Mouse (Mus musculus): ENCODE measurements around the gene Car10. TPM values are rescaled to one million over a fixed set of nuclear protein-coding genes. Genes with fewer than 3 reads are reported as not detected.

The Car10 gene
- polyA plus RNA-seq, 1 experiment from 2014 or later = 6.3 TPM

DNA sequence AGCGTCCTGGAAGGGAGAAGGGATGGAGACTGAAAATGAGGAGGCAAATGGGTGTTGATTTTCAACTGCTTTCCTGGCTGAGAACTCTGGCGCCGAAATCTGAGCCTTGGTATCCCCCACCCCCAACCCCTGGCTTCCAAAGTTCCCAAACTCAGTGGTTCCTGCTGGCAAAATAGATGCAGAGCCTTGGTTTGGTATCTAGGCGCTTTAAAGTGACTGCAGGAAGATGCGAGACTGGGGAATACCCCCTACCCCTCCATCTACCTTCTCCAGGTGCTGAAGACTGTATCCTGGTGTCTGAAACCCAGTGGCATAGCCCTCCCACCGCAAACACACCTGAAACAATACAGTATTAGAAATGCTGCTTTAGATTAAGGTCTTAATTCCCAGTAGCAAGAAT lies 2.8 kb downstream of the Car10 start:
- peak overlapping the region; percentile 35 for H3K4me3 ChIP-seq (ENCODE audit: low read depth, low read length)
- H3K4me2 ChIP-seq (ENCODE audit: low read length) = peak overlapping the region; percentile 84; the same call in 1 of the 2 replicates
- DNase-seq (ENCODE audit: low spot score) (no peak), ATAC-seq (no peak)
- H3K27ac ChIP-seq (ENCODE audit: low read depth, low read length) = no peak overlapping the region
- H3K27me3 ChIP-seq (replicated peaks; ENCODE audit: control insufficient read depth, insufficient read depth, low read length) = peaks cover 36% of the 10 kb centered on the region
- peaks cover 9% of the 10 kb centered on the region for H3K4me1 ChIP-seq (ENCODE audit: control insufficient read depth, insufficient read depth, low read length)
- no peak overlapping the region for H3K9ac ChIP-seq (ENCODE audit: low read length)
- H3K9me3 ChIP-seq (replicated peaks; ENCODE audit: control insufficient read depth, low read length) = no peaks in the 10 kb centered on the region
- WGBS = 3% methylated on average over 6 of the region's 6 CpGs
- H3K36me3 ChIP-seq (ENCODE audit: control insufficient read depth, insufficient read depth, low read length) = no peaks in the 10 kb centered on the region

DNA sequence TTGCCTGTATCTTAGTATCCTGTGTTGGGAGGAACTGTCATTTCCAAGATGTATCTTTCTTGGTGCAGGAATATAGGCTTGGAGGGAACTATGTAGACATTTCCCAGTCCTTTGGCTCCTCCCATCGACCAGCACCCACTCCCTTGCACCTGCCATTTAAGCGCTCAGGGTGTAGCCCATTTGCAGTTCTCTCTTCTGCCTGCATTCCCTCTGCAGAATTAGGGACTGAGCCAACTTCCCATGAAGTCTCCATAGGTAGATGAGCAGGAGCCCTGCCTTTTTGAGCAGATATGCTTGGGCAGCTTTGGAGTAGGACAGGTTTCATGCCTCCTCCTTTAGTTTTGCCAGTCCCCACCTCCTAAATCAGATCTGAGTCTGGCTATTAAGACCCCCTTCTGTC lies 3.3 kb downstream of the Car10 start:
- DNase-seq (ENCODE audit: low spot score) = no peak
- no peaks in the 10 kb centered on the region for H3K9me3 ChIP-seq (replicated peaks; ENCODE audit: control insufficient read depth, low read length)
- H3K9ac ChIP-seq (ENCODE audit: low read length) = no peak overlapping the region
- no peak overlapping the region for H3K4me3 ChIP-seq (ENCODE audit: low read depth, low read length)
- H3K27me3 ChIP-seq (replicated peaks; ENCODE audit: control insufficient read depth, insufficient read depth, low read length) = peaks cover 36% of the 10 kb centered on the region
- H3K27ac ChIP-seq (ENCODE audit: low read depth, low read length) = no peak overlapping the region
- WGBS = 7% methylated on average over 2 of the region's 2 CpGs
- peaks cover 9% of the 10 kb centered on the region for H3K4me1 ChIP-seq (ENCODE audit: control insufficient read depth, insufficient read depth, low read length)
- no peak for ATAC-seq
- H3K36me3 ChIP-seq (ENCODE audit: control insufficient read depth, insufficient read depth, low read length) = no peaks in the 10 kb centered on the region
- H3K4me2 ChIP-seq (ENCODE audit: low read length) = peak overlapping the region; percentile 84; the same call in 1 of the 2 replicates

DNA sequence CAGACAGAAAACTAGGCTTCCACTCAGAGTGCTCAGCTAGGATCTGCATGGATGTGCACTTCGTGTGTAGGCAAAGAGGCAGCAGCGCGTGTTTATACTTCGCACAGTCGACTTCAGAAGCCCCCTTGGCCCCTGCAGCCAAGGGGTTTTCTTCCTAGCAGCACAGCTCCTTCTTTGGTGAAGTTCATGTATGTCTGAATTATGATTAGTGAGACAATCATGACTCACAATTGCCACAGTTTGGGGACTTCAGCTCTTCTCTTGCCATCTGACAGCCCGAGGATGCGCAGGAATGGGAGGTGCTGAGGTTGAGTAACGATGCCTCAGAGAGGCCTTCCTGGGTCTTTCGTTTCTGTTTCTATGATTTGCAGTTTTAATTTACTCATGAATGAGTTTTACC lies 4.5 kb downstream of the Car10 start:
- Histone ChIP-seq H3K27ac (ENCODE audit: low read depth, low read length) (no peak overlapping the region), H3K27me3 (replicated peaks; ENCODE audit: control insufficient read depth, insufficient read depth, low read length) (peaks cover 36% of the 10 kb centered on the region), H3K4me1 (ENCODE audit: control insufficient read depth, insufficient read depth, low read length) (peaks cover 7% of the 10 kb centered on the region), H3K4me3 (ENCODE audit: low read depth, low read length) (no peak overlapping the region), H3K4me2 (ENCODE audit: low read length) (no peak overlapping the region), H3K9ac (ENCODE audit: low read length) (no peak overlapping the region), H3K36me3 (ENCODE audit: control insufficient read depth, insufficient read depth, low read length) (no peaks in the 10 kb centered on the region), H3K9me3 (replicated peaks; ENCODE audit: control insufficient read depth, low read length) (no peaks in the 10 kb centered on the region)
- ATAC-seq (no peak), DNase-seq (ENCODE audit: low spot score) (no peak)
- 84% methylated on average over 9 of the region's 9 CpGs for WGBS

DNA sequence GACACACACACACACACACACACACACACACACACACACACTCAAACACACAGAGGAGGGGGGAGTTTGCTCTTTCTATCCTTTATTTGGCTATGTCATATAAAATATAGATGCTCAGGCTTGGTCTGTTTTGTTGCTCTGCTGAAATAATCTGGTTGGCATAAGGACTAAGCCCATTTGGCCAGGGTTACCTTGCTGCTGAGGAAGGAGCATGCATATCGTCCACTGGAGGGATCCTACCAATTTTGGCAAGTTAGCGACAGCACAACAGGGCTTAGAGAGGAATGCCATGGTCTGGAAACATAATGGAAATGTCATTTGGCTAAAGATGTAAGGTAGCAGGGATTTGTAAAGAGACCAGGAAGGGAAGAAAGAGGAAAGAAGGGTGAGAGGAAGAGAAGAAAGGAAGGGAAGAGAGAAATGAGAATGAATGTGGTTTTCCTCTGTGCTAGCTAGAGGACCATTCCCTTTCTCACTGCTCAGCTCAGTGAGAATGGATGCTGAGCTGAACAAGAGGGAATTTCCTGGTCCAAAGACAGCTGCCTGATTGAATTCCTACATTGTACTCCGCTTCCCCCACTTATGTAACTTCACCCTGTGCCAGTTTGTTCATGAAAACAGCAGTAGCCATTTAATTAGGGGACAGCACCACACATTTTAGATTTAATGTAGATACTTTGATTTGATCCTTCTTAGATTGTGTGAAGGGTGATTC lies 5.4 kb downstream of the Car10 start:
- Histone ChIP-seq H3K4me3 (ENCODE audit: low read depth, low read length) (no peak overlapping the region), H3K27ac (ENCODE audit: low read depth, low read length) (no peak overlapping the region)
- 56% methylated on average over 3 of the region's 3 CpGs for WGBS

DNA sequence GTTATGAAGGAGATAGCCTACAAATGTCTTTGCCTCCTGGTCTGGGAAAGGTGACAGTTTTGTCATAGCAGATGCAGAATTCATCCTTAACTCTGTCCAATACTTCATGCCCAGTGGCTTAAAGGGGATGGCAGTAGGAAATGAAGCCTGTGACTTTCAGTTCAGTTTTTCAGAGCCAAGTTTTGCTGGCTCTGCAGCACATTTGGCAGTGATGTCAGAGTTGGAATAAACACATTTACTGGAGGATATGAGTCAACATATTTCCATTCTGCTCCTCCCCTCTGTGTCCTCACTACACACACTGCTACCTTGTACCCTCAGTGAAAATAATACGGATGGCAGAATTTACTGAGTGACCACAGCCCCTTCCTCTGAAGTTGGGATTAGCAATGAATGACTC lies 11.6 kb downstream of the Car10 start:
- Histone ChIP-seq H3K4me1 (ENCODE audit: control insufficient read depth, insufficient read depth, low read length) (no peaks in the 10 kb centered on the region), H3K9ac (ENCODE audit: low read length) (no peak overlapping the region), H3K27me3 (replicated peaks; ENCODE audit: control insufficient read depth, insufficient read depth, low read length) (no peaks in the 10 kb centered on the region), H3K36me3 (ENCODE audit: control insufficient read depth, insufficient read depth, low read length) (no peaks in the 10 kb centered on the region), H3K4me2 (ENCODE audit: low read length) (no peak overlapping the region), H3K9me3 (replicated peaks; ENCODE audit: control insufficient read depth, low read length) (no peaks in the 10 kb centered on the region), H3K27ac (ENCODE audit: low read depth, low read length) (no peak overlapping the region), H3K4me3 (ENCODE audit: low read depth, low read length) (no peak overlapping the region)
- WGBS = 85% methylated on average over 1 of the region's 1 CpGs
- peak; percentile 23 for DNase-seq (ENCODE audit: low spot score)
- no peak for ATAC-seq

More for the DNA sequence above, 5.4 kb downstream of the Car10 start:
- Histone ChIP-seq H3K9ac (ENCODE audit: low read length) (no peak overlapping the region), H3K36me3 (ENCODE audit: control insufficient read depth, insufficient read depth, low read length) (no peaks in the 10 kb centered on the region), H3K9me3 (replicated peaks; ENCODE audit: control insufficient read depth, low read length) (no peaks in the 10 kb centered on the region), H3K4me1 (ENCODE audit: control insufficient read depth, insufficient read depth, low read length) (peaks cover 5% of the 10 kb centered on the region), H3K27me3 (replicated peaks; ENCODE audit: control insufficient read depth, insufficient read depth, low read length) (peaks cover 31% of the 10 kb centered on the region), H3K4me2 (ENCODE audit: low read length) (no peak overlapping the region)
- DNase-seq (ENCODE audit: low spot score) (no peak), ATAC-seq (no peak)

DNA sequence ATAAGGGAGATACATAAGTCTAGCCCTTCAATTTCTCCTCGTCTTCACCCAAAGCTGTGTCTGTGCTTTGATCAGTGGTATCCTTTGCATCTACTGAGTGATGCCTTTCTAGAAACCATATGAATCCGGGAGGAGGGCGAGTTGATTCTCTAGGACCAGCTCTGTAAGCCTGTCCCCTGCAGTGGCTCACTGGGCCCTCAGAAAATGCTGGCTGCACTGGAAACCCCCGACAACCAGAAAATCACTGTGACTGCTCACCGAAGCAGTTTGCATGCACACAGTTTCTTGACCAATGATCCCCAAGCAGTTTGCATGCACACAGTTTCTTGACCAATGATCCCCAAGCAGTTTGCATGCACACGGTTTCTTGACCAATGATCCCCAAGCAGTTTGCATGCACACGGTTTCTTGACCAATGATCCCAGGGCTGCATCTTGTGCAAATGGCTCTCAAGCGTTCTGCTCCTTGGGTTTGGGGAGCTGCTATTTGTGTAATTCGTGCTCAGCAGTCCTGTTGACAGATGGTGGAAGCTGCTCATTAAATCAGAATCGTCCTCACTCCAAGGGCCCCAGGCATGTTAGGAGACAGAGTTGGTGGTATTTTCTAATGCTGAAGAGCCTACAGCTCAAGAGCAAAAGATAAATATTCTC lies 23.1 kb downstream of the Car10 start:
- ATAC-seq (no peak), DNase-seq (ENCODE audit: low spot score) (no peak)
- no peak overlapping the region for H3K4me3 ChIP-seq (ENCODE audit: low read depth, low read length)
- H3K27ac ChIP-seq (ENCODE audit: low read depth, low read length) = no peak overlapping the region
- no peaks in the 10 kb centered on the region for H3K9me3 ChIP-seq (replicated peaks; ENCODE audit: control insufficient read depth, low read length)
- H3K27me3 ChIP-seq (replicated peaks; ENCODE audit: control insufficient read depth, insufficient read depth, low read length) = no peaks in the 10 kb centered on the region
- H3K9ac ChIP-seq (ENCODE audit: low read length) = no peak overlapping the region
- 79% methylated on average over 10 of the region's 10 CpGs for WGBS
- H3K4me1 ChIP-seq (ENCODE audit: control insufficient read depth, insufficient read depth, low read length) = no peaks in the 10 kb centered on the region
- H3K4me2 ChIP-seq (ENCODE audit: low read length) = no peak overlapping the region
- no peaks in the 10 kb centered on the region for H3K36me3 ChIP-seq (ENCODE audit: control insufficient read depth, insufficient read depth, low read length)

DNA sequence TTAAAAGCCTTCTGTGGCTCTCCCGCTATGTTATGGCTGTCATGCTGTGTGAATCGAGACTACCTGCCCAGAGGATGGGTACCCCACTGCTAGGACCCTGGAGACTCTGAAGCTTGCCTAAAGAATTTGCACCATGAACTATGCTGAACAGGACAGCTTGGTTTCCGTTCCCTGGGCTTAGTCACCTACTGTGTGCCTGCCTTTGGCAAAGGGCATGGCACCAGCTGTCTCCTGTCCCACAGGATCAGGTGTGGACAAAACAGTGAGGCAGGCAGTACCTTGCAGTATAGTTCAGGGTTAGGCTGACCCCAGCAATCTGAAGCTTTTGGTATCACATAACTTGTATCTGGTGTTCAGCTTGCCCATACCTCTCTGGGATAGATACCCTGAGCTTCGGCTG lies 25.9 kb downstream of the Car10 start:
- H3K9me3 ChIP-seq (replicated peaks; ENCODE audit: control insufficient read depth, low read length) = no peaks in the 10 kb centered on the region
- H3K9ac ChIP-seq (ENCODE audit: low read length) = no peak overlapping the region
- WGBS = 73% methylated on average over 4 of the region's 4 CpGs
- DNase-seq (ENCODE audit: low spot score) (no peak), ATAC-seq (no peak)
- no peak overlapping the region for H3K4me3 ChIP-seq (ENCODE audit: low read depth, low read length)
- no peaks in the 10 kb centered on the region for H3K36me3 ChIP-seq (ENCODE audit: control insufficient read depth, insufficient read depth, low read length)
- H3K4me2 ChIP-seq (ENCODE audit: low read length) = no peak overlapping the region
- H3K4me1 ChIP-seq (ENCODE audit: control insufficient read depth, insufficient read depth, low read length) = no peaks in the 10 kb centered on the region
- no peaks in the 10 kb centered on the region for H3K27me3 ChIP-seq (replicated peaks; ENCODE audit: control insufficient read depth, insufficient read depth, low read length)
- no peak overlapping the region for H3K27ac ChIP-seq (ENCODE audit: low read depth, low read length)

DNA sequence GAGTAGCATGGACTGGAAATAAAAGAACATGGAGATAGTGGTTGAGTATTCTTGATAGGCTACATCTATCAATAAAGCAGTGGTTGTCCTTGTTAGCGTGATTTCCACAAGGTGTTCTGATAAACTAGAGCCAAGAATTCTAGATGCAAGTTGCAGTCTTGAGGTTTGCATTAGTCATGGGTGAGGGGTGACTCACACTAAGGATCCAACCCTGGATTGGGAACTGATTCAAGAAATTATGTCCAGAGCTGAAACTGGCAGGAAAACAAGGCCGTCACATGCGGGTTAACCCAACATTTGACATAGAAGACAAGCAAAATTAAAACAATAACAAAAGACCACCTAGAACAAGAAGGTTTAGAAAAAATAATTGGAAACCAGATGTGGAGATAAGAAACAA lies 28.6 kb downstream of the Car10 start:
- H3K9me3 ChIP-seq (replicated peaks; ENCODE audit: control insufficient read depth, low read length) = no peaks in the 10 kb centered on the region
- DNase-seq (ENCODE audit: low spot score) (no peak), ATAC-seq (no peak)
- no peak overlapping the region for H3K4me2 ChIP-seq (ENCODE audit: low read length)
- no peaks in the 10 kb centered on the region for H3K36me3 ChIP-seq (ENCODE audit: control insufficient read depth, insufficient read depth, low read length)
- 84% methylated on average over 3 of the region's 3 CpGs for WGBS
- no peaks in the 10 kb centered on the region for H3K4me1 ChIP-seq (ENCODE audit: control insufficient read depth, insufficient read depth, low read length)
- H3K4me3 ChIP-seq (ENCODE audit: low read depth, low read length) = no peak overlapping the region
- no peak overlapping the region for H3K27ac ChIP-seq (ENCODE audit: low read depth, low read length)
- H3K27me3 ChIP-seq (replicated peaks; ENCODE audit: control insufficient read depth, insufficient read depth, low read length) = no peaks in the 10 kb centered on the region
- no peak overlapping the region for H3K9ac ChIP-seq (ENCODE audit: low read length)

DNA sequence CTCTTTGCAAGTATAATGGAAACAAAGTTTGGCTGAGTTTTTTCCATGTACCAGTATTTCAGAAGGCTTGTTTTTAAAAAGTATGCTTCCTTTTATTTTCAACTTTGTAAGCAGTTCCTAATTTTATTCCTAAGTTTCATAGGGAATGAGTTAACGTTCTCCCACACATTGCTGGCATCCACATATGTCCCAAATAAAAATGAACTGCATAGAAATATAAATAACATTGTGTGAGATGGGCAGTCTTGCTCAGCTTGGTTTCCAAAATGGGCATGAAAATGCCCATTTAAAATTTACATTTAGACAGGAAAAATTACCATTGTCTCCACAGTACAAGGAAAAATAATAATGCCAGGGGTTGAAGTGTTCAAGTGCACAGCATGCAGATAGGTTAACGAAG lies 30.7 kb downstream of the Car10 start:
- Histone ChIP-seq H3K27ac (ENCODE audit: low read depth, low read length) (no peak overlapping the region), H3K9ac (ENCODE audit: low read length) (no peak overlapping the region), H3K4me1 (ENCODE audit: control insufficient read depth, insufficient read depth, low read length) (no peaks in the 10 kb centered on the region), H3K9me3 (replicated peaks; ENCODE audit: control insufficient read depth, low read length) (no peaks in the 10 kb centered on the region), H3K27me3 (replicated peaks; ENCODE audit: control insufficient read depth, insufficient read depth, low read length) (no peaks in the 10 kb centered on the region), H3K36me3 (ENCODE audit: control insufficient read depth, insufficient read depth, low read length) (no peaks in the 10 kb centered on the region), H3K4me3 (ENCODE audit: low read depth, low read length) (no peak overlapping the region), H3K4me2 (ENCODE audit: low read length) (no peak overlapping the region)
- DNase-seq (ENCODE audit: low spot score) (no peak), ATAC-seq (no peak)
- 75% methylated on average over 2 of the region's 2 CpGs for WGBS

Data from forebrain, embryonic 14.5 days (tissue).